Mouse (Mus musculus) forebrain, embryonic 10.5 days (tissue): Measurements from ENCODE around the gene Sema4a. TPM values are rescaled to one million over a fixed set of nuclear protein-coding genes. Genes with fewer than 3 reads are reported as not detected.

Source experiments
- DNase-seq: peaks from one replicate; pipeline ENCODE4 v3.0.0-alpha.2; 2017; ENCODE audit warnings: low spot score; ENCODE audit errors: extremely low spot score
- H3K27ac ChIP-seq: fragments of 300-500 bp; sonication (generic); 2 replicates; pipeline ENCODE4 v1.5.1; 2016; ENCODE audit warnings: mild to moderate bottlenecking
- H3K27me3 ChIP-seq: fragments of 300-500 bp; sonication (generic); 2 replicates; pipeline ENCODE4 v1.6.1; 2016; ENCODE audit warnings: mild to moderate bottlenecking; ENCODE audit not compliant: poor library complexity, severe bottlenecking
- H3K36me3 ChIP-seq: fragments of 300-500 bp; sonication (generic); replicated peaks from 2 replicates; pipeline ENCODE4 v1.6.1; 2016; ENCODE audit warnings: mild to moderate bottlenecking, moderate library complexity
- H3K4me1 ChIP-seq: fragments of 300-500 bp; sonication (generic); 2 replicates; pipeline ENCODE4 v1.6.1; 2016
- H3K4me3 ChIP-seq: fragments of 300-500 bp; sonication (generic); 2 replicates; pipeline ENCODE4 v1.5.1; 2016; ENCODE audit warnings: mild to moderate bottlenecking, moderate library complexity
- H3K9me3 ChIP-seq: fragments of 300-500 bp; sonication (generic); 2 replicates; pipeline ENCODE4 v1.6.1; 2016; ENCODE audit warnings: mild to moderate bottlenecking, moderate library complexity
- WGBS: fragments of 180-500 bp; shearing (Covaris S2); methylation state at CpG from one replicate; pipeline ENCODE4 v1.1.7; 2016; 5-methylcytosine and 5-hydroxymethylcytosine counted together
- polyA plus RNA-seq: library from polyadenylated mRNA; unstranded; fragments of >200 nt; fragmentation: Nextera tagmentation; extraction: Ambion mirVana; gene quantifications from 2 replicates; pipeline ENCODE4 v1.2.1, GENCODE M21; 2016

Gene Sema4a
- polyA plus RNA-seq, 1 experiment from 2014 or later = 6.7 TPM

DNA sequence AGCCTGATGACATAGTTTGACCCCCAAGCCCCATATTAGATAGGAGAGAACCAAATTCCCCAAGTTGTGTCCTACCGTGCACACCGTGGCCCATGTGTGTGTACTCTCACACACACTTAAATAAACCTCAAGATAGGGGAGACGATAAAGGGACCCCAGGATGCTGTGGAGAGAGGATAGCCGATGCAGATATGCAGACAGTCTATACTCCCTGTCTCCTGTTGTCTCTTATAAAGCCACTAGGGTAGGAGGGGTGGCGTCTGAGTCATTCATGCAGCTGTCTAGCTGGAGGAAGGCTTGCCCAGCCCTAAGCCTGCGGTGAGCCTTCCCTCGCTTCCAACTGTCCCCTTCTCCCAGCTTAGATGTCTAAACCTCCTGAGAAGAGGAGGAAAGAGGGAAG is 39.1 kb upstream of the Sema4a start:
- H3K4me1 ChIP-seq = peaks cover 51% of the 10 kb centered on the region
- 80% methylated on average over 7 of the region's 7 CpGs for WGBS
- H3K27ac ChIP-seq = no peak overlapping the region
- H3K4me3 ChIP-seq = no peak overlapping the region
- peaks cover 58% of the 10 kb centered on the region for H3K27me3 ChIP-seq
- H3K36me3 ChIP-seq = no peaks in the 10 kb centered on the region
- H3K9me3 ChIP-seq = no peaks in the 10 kb centered on the region
- no peak for DNase-seq

GRCm38 (mm10) chr3:88499580-88499979 is 38.6 kb upstream of the Sema4a start:
- WGBS = 84% methylated on average over 4 of the region's 4 CpGs
- no peaks in the 10 kb centered on the region for H3K9me3 ChIP-seq
- H3K4me3 ChIP-seq = no peak overlapping the region
- DNase-seq = no peak
- H3K36me3 ChIP-seq = no peaks in the 10 kb centered on the region
- peaks cover 52% of the 10 kb centered on the region for H3K4me1 ChIP-seq
- no peak overlapping the region for H3K27ac ChIP-seq
- peaks cover 59% of the 10 kb centered on the region for H3K27me3 ChIP-seq

DNA sequence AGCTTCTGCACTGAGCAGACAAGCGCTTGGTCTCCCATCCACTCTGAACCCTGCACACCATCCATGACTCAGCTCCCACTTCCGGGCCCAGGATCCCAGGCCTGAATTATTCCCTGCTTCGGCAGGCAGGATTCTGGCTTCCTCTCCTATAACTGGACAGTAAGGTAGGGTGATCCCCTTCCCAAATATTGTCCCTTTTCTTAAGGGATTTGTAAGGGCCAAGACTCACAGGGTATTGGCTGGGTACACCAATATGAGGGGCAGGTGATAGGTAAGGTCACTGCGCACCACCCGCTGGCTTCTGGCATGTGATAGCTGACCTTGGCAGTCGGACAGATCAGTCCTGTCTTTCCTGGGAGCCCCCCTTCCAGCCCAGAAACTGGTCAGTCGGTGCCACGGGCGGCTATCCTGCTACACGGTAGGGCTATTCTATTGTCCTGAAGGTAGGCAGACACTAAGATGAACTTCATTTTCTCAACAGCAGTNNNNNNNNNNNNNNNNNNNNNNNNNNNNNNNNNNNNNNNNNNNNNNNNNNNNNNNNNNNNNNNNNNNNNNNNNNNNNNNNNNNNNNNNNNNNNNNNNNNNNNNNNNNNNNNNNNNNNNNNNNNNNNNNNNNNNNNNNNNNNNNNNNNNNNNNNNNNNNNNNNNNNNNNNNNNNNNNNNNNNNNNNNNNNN is 34.9 kb upstream of the Sema4a start:
- no peaks in the 10 kb centered on the region for H3K9me3 ChIP-seq
- no peak for DNase-seq
- 89% methylated on average over 10 of the region's 10 CpGs for WGBS
- H3K27ac ChIP-seq = no peak overlapping the region
- no peaks in the 10 kb centered on the region for H3K36me3 ChIP-seq
- peaks cover 42% of the 10 kb centered on the region for H3K4me1 ChIP-seq
- peaks cover 42% of the 10 kb centered on the region for H3K27me3 ChIP-seq
- H3K4me3 ChIP-seq = no peak overlapping the region

GRCm38 (mm10) chr3:88494836-88495628 is 34.0 kb upstream of the Sema4a start:
- peaks cover 40% of the 10 kb centered on the region for H3K4me1 ChIP-seq
- H3K9me3 ChIP-seq = no peaks in the 10 kb centered on the region
- 0 out of 2 replicates have a peak overlapping the region, but pooled peaks have one; percentile 22 for H3K27ac ChIP-seq
- H3K36me3 ChIP-seq = no peaks in the 10 kb centered on the region
- no peak overlapping the region for H3K4me3 ChIP-seq
- H3K27me3 ChIP-seq = peaks cover 40% of the 10 kb centered on the region
- DNase-seq = no peak
- 73% methylated on average over 9 of the region's 9 CpGs for WGBS

DNA sequence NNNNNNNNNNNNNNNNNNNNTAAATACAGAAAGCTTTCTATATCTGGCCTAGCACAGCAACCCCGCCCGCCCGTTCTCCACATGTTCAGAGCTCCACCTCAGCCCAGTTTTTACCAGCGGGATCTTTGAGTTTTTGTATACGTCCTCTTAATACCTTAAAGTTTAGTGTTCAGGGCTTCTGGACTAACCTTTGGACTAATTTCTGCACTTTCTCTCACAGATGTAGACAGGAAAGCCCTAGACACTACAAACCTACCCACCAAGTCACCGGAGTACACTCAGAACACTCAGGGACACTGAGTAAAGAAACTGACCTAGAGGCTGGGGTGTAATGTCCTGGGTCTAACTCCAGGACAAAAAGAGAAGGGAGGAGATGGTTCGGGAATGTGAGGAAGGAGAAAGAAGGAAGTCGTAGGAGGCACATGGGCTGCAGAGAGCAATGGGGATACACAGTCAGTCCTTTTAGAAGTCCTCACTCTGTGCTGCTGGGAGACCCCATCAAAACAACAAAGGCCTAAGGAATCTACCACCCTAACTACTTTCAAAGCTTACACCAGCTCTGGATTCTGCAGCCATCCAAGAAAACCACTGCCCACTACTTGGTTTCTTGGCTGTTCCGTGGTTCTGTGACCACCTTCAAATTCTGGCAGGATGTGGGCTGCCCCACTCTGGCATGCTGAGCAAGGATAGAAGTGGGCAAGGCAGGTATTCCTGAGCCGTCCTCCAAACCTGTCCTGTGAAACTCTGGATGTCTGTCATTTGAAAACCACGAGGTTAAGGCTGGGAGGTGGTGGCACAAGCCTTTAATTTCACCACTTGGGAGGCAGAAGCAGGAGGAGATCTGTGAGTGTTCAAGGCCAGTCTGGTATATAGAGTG is 33.0 kb upstream of the Sema4a start:
- peaks cover 47% of the 10 kb centered on the region for H3K27me3 ChIP-seq
- H3K4me3 ChIP-seq = peak overlapping the region; percentile 57; the same call in 1 of the 2 replicates
- H3K9me3 ChIP-seq = no peaks in the 10 kb centered on the region
- peaks cover 43% of the 10 kb centered on the region for H3K4me1 ChIP-seq
- H3K36me3 ChIP-seq = no peaks in the 10 kb centered on the region
- H3K27ac ChIP-seq = peak overlapping the region; percentile 88
- WGBS = 78% methylated on average over 11 of the region's 11 CpGs
- DNase-seq = no peak

- Histone ChIP-seq H3K36me3 (no peaks in the 10 kb centered on the region), H3K9me3 (no peaks in the 10 kb centered on the region), H3K4me1 (peaks cover 45% of the 10 kb centered on the region), H3K27me3 (peaks cover 85% of the 10 kb centered on the region), H3K4me3 (no peak overlapping the region), H3K27ac (no peak overlapping the region)
- no peak for DNase-seq
- WGBS = 70% methylated on average over 1 of the region's 1 CpGs
These were observed 26.4 kb upstream of the Sema4a start for GRCm38 (mm10) chr3:88487396-88487795.

GRCm38 (mm10) chr3:88486887-88487286 is 25.9 kb upstream of the Sema4a start:
- no peaks in the 10 kb centered on the region for H3K9me3 ChIP-seq
- no peaks in the 10 kb centered on the region for H3K36me3 ChIP-seq
- WGBS = 71% methylated on average over 4 of the region's 4 CpGs
- H3K27ac ChIP-seq = no peak overlapping the region
- H3K4me3 ChIP-seq = no peak overlapping the region
- peaks cover 46% of the 10 kb centered on the region for H3K4me1 ChIP-seq
- peaks cover 90% of the 10 kb centered on the region for H3K27me3 ChIP-seq
- DNase-seq = no peak

DNA sequence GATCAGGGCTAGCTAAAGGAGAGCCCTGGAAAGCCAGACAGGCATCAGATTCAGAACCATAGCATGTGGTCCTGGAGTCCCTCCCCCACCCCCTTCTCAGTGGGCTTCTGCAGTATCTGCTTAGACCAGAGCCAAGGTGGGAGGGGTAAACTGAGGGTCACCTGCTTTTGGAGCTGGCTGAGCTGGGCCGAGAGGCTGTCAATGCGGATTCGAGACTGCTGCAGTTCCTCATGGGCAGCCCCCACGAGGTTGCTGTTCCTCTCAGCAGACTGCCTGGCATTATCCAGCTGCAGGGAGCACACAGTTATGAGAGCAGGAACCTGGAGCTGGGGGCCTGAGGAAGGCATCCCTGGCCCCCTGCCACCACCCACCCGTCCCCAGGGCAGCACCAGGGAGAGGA is 25.1 kb upstream of the Sema4a start:
- Histone ChIP-seq H3K27me3 (peaks cover 96% of the 10 kb centered on the region), H3K4me1 (peaks cover 46% of the 10 kb centered on the region), H3K4me3 (no peak overlapping the region), H3K27ac (no peak overlapping the region), H3K36me3 (no peaks in the 10 kb centered on the region), H3K9me3 (no peaks in the 10 kb centered on the region)
- no peak for DNase-seq
- 72% methylated on average over 5 of the region's 5 CpGs for WGBS

DNA sequence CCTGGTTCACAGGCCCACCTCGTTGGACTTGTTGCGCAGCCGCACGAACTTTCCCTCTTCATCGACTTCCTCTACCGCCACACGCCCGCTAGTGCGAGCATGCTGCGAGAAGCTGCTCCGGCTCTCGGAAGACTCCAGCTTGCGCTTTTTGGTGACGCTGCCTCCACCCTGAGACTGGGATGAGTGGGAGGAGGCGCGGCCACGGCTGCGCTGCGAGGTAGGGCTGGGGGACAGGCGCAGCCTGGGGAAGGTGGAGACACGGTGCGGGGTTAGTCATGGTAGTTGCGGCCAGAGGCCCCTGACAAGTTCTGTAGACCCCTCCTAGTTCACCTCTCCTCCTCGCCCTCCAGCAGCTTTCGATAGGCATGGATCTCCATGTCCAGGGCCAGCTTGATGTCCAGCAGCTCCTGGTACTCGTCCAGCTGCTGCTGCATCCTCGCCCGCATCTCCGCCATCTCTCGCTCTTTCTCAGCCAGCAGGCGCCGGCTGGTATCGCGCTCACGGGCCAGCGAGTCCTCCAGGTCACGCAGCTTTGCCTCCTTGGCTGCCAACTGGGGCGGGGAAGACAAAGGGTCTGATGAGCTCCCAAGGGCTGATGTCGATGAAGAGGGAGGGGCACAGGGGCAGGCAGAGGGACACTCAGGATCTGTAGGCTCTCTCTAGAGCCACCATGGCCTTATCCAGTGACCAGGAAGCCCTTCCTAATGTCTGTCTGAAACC is 23.8 kb upstream of the Sema4a start:
- Histone ChIP-seq H3K36me3 (no peaks in the 10 kb centered on the region), H3K27me3 (peaks cover 90% of the 10 kb centered on the region), H3K4me1 (peaks cover 43% of the 10 kb centered on the region), H3K9me3 (no peaks in the 10 kb centered on the region), H3K4me3 (peak overlapping the region; percentile 55), H3K27ac (peak overlapping the region; percentile 75)
- WGBS = 10% methylated on average over 39 of the region's 39 CpGs
- DNase-seq = peak; percentile 59

- H3K27ac ChIP-seq = no peak overlapping the region
- peaks cover 80% of the 10 kb centered on the region for H3K27me3 ChIP-seq
- H3K36me3 ChIP-seq = no peaks in the 10 kb centered on the region
- H3K9me3 ChIP-seq = no peaks in the 10 kb centered on the region
- peak; percentile 86 for DNase-seq
- 8% methylated on average over 5 of the region's 5 CpGs for WGBS
- H3K4me3 ChIP-seq = no peak overlapping the region
- peaks cover 37% of the 10 kb centered on the region for H3K4me1 ChIP-seq
These were observed 22.6 kb upstream of the Sema4a start for GRCm38 (mm10) chr3:88483621-88484020.

- no peak overlapping the region for H3K4me3 ChIP-seq
- DNase-seq = no peak
- H3K9me3 ChIP-seq = no peaks in the 10 kb centered on the region
- H3K36me3 ChIP-seq = no peaks in the 10 kb centered on the region
- H3K27ac ChIP-seq = no peak overlapping the region
- 76% methylated on average over 8 of the region's 8 CpGs for WGBS
- peaks cover 75% of the 10 kb centered on the region for H3K27me3 ChIP-seq
- peaks cover 32% of the 10 kb centered on the region for H3K4me1 ChIP-seq
These were observed 22.2 kb upstream of the Sema4a start for GRCm38 (mm10) chr3:88483141-88483540.

GRCm38 (mm10) chr3:88482336-88482735 is 21.4 kb upstream of the Sema4a start:
- H3K27ac ChIP-seq = peak overlapping the region; percentile 48; the same call in 1 of the 2 replicates
- H3K4me1 ChIP-seq = peaks cover 37% of the 10 kb centered on the region
- no peak for DNase-seq
- H3K27me3 ChIP-seq = peaks cover 67% of the 10 kb centered on the region
- H3K4me3 ChIP-seq = no peak overlapping the region
- 32% methylated on average over 18 of the region's 18 CpGs for WGBS
- H3K36me3 ChIP-seq = no peaks in the 10 kb centered on the region
- no peaks in the 10 kb centered on the region for H3K9me3 ChIP-seq
